22 mouse cellular contexts compared by ENCODE assay signal in genomic region chr14:23565931-23566330, GRCm38 (mm10).
DNase-seq lines count a peak whose midpoint lies in the region; ATAC-seq and TF ChIP-seq lines count a peak whose summit lies in the region.
"Had no signal": no experiment of that assay in that cellular context is flagged by ENCODE, and none has a peak within 500 bp of the region (broad histone marks: within the 10 kb centered on the region; RNA-seq: fewer than 3 reads in every experiment).

No protein-coding gene starts in this region.

- H3K4me1 ChIP-seq in limb, embryonic 14.5 days (ENCODE audit: control insufficient read depth, insufficient read depth, low read length) = peaks cover 10% of the 10 kb centered on the region
- 0 out of 2 replicates have a peak, but pooled peaks cover 5% of the 10 kb centered on the region for H3K4me1 ChIP-seq in midbrain, postnatal 0 days (ENCODE audit: insufficient read depth, low read length)
- H3K4me1 ChIP-seq: heart, embryonic 12.5 days; heart, embryonic 15.5 days had no signal

- TF ChIP-seq POLR2A in brain, embryonic 14.5 days (IDR thresholded peaks at IDR 0.05; ENCODE audit: borderline replicate concordance, extremely low read depth, insufficient read depth, insufficient read length, poor library complexity, severe bottlenecking) = no peak
- no peak for TF ChIP-seq POLR2A in limb, embryonic 14.5 days (IDR thresholded peaks at IDR 0.05; ENCODE audit: borderline replicate concordance, extremely low read depth, insufficient read depth, insufficient read length)

- H3K36me3 ChIP-seq in limb, embryonic 14.5 days (ENCODE audit: control insufficient read depth, insufficient read depth, low read length) = no peaks in the 10 kb centered on the region
- H3K36me3 ChIP-seq in midbrain, postnatal 0 days (ENCODE audit: insufficient read depth, low read length) = no peaks in the 10 kb centered on the region
- H3K36me3 ChIP-seq: forebrain, embryonic 10.5 days; forebrain, embryonic 15.5 days; heart, embryonic 12.5 days; heart, embryonic 15.5 days; hindbrain, embryonic 10.5 days; hindbrain, embryonic 13.5 days had no signal

- ATAC-seq in limb, embryonic 14.5 days (ENCODE audit: low FRiP score, low read depth) = peak; percentile 50
- ATAC-seq in midbrain, postnatal 0 days (ENCODE audit: low FRiP score) = no peak
- ATAC-seq: CD4-positive, CD25-positive, alpha-beta regulatory T cell, adult 4 months; forebrain, embryonic 15.5 days; hindbrain, embryonic 16.5 days had no signal

- no peak overlapping the region for H3K4me3 ChIP-seq in layer of hippocampus, adult 2 months
- H3K4me3 ChIP-seq in limb, embryonic 14.5 days (replicated peaks; ENCODE audit: low read length) = no peak overlapping the region
- H3K4me3 ChIP-seq in midbrain, postnatal 0 days (ENCODE audit: low read depth, low read length) = no peak overlapping the region
- H3K4me3 ChIP-seq: forebrain, embryonic 10.5 days; forebrain, embryonic 15.5 days; heart, embryonic 12.5 days; heart, embryonic 15.5 days; hindbrain, embryonic 10.5 days; hindbrain, embryonic 13.5 days had no signal

- H3K27me3 ChIP-seq in limb, embryonic 14.5 days (ENCODE audit: control insufficient read depth, insufficient read depth, low read length) = no peaks in the 10 kb centered on the region
- no peaks in the 10 kb centered on the region for H3K27me3 ChIP-seq in midbrain, postnatal 0 days (ENCODE audit: insufficient read depth, low read length)
- H3K27me3 ChIP-seq: forebrain, embryonic 15.5 days; heart, embryonic 15.5 days; hindbrain, embryonic 13.5 days had no signal

- H3K27ac ChIP-seq in layer of hippocampus, adult 2 months = peak overlapping the region; percentile 6; the same call in 1 of the 2 replicates
- H3K27ac ChIP-seq in limb, embryonic 14.5 days (replicated peaks; ENCODE audit: low read depth, low read length) = 0 out of 2 replicates have a peak overlapping the region, but pooled peaks have one; percentile 0
- H3K27ac ChIP-seq in midbrain, postnatal 0 days (ENCODE audit: low read depth, low read length) = no peak overlapping the region
- H3K27ac ChIP-seq: forebrain, embryonic 10.5 days; forebrain, embryonic 15.5 days; heart, embryonic 15.5 days; hindbrain, embryonic 10.5 days; hindbrain, embryonic 13.5 days had no signal

- WGBS in limb, embryonic 14.5 days = 61% methylated on average over 3 of the region's 3 CpGs
- 75% methylated on average over 3 of the region's 3 CpGs for WGBS in midbrain, postnatal 0 days

- H3K9ac ChIP-seq in limb, embryonic 14.5 days (ENCODE audit: low read depth, low read length, severe bottlenecking) = no peak overlapping the region
- no peak overlapping the region for H3K9ac ChIP-seq in midbrain, postnatal 0 days (replicated peaks; ENCODE audit: low read length, poor library complexity, severe bottlenecking)
- H3K9ac ChIP-seq: forebrain, embryonic 15.5 days; heart, embryonic 12.5 days; heart, embryonic 15.5 days; hindbrain, embryonic 13.5 days had no signal

- H3K4me2 ChIP-seq in limb, embryonic 14.5 days (replicated peaks; ENCODE audit: low read depth, low read length, severe bottlenecking) = no peak overlapping the region
- no peak overlapping the region for H3K4me2 ChIP-seq in midbrain, postnatal 0 days (ENCODE audit: low read depth, low read length, poor library complexity, severe bottlenecking)
- H3K4me2 ChIP-seq: forebrain, embryonic 15.5 days; heart, embryonic 12.5 days; heart, embryonic 15.5 days; hindbrain, embryonic 13.5 days had no signal

- H3K9me3 ChIP-seq in limb, embryonic 14.5 days (ENCODE audit: control insufficient read depth, low read length) = no peaks in the 10 kb centered on the region
- H3K9me3 ChIP-seq in midbrain, postnatal 0 days (ENCODE audit: low read length) = no peaks in the 10 kb centered on the region
- H3K9me3 ChIP-seq: forebrain, embryonic 10.5 days; forebrain, embryonic 15.5 days; heart, embryonic 12.5 days; heart, embryonic 15.5 days; hindbrain, embryonic 10.5 days; hindbrain, embryonic 13.5 days had no signal

- no peak for DNase-seq in layer of hippocampus, adult 2 months (ENCODE audit: low spot score in 2 of 2)
- DNase-seq in layer of hippocampus, adult 11-12 months (ENCODE audit: low spot score) = no peak
- peak; percentile 58 for DNase-seq in brain, embryonic 14.5 days (ENCODE audit: low read depth)
- peak; percentile 43 for DNase-seq in limb, embryonic 14.5 days (ENCODE audit: low spot score)
- DNase-seq in midbrain, postnatal 0 days (ENCODE audit: low spot score) = no peak
- DNase-seq in spleen, postnatal 36 days (ENCODE audit: low spot score in 2 of 2) = no peak
- DNase-seq: adrenal gland, postnatal 14 days; cerebellum, adult 18-20 months; cerebellum, adult 9-10 months; cerebellum, postnatal 14 days; gastrocnemius, postnatal 25 days; heart, adult 18-20 months; heart, postnatal 10 days; heart, postnatal 36 days had no signal

- no peak for TF ChIP-seq CTCF in layer of hippocampus, adult 2 months (conservative IDR thresholded peaks at IDR 0.05)
- no peak for TF ChIP-seq CTCF in brain, embryonic 14.5 days (IDR thresholded peaks at IDR 0.05; ENCODE audit: borderline replicate concordance, extremely low read depth, insufficient read depth, insufficient read length)
- TF ChIP-seq CTCF in midbrain, postnatal 0 days (IDR thresholded peaks at IDR 0.05) = no peak

Comparison
In these comparisons a context has a peak if more than half of its experiments do, and no peak if none do; other contexts are left out.
1. DNase-seq: peak in brain, embryonic 14.5 days (single experiment) and limb, embryonic 14.5 days (single experiment); none in layer of hippocampus, adult 2 months (0 of 2), layer of hippocampus, adult 11-12 months (single experiment), midbrain, postnatal 0 days (single experiment) and spleen, postnatal 36 days (0 of 2).